Mouse (Mus musculus): Measurements from ENCODE around the gene Clasp2.

The Clasp2 gene

DNA sequence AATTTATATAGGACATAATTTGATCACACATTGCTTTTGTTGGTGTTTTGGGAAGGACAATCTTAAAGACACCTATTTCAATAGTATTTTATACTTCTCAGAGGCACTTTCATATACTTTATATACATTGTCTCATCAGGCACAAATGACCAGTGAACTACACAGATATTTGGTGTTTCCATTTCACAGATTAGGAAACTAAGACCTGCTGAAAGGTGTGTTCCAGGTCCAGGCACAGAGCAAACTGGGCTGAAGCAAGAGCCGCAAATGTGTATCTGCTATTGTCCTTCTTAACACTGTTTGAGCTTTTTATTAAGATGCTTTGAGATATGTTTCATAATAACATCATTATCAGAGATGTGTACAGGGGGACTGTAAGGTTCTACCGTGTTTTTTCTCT lies 52.7 kb downstream of the Clasp2 start:
- peaks cover 20% of the 10 kb centered on the region for H3K4me1 ChIP-seq (replicated peaks; ENCODE audit: low read depth, low read length)
- H3K27me3 ChIP-seq (ENCODE audit: insufficient read depth, low read length) = no peaks in the 10 kb centered on the region
- H3K36me3 ChIP-seq (ENCODE audit: insufficient read depth, low read length) = no peaks in the 10 kb centered on the region
- no peak for TF ChIP-seq POU5F1 (IDR thresholded peaks at IDR 0.05; ENCODE audit: borderline replicate concordance, low read length)
- TF ChIP-seq CTCF (conservative IDR thresholded peaks at IDR 0.05; ENCODE audit: low read length) = no peak
- no peak for TF ChIP-seq NANOG (IDR thresholded peaks at IDR 0.05; ENCODE audit: borderline replicate concordance, low read length)
- H3K9me3 ChIP-seq (ENCODE audit: low read length) = no peaks in the 10 kb centered on the region
- no peak overlapping the region for H3K4me3 ChIP-seq (replicated peaks; ENCODE audit: low read length)

DNA sequence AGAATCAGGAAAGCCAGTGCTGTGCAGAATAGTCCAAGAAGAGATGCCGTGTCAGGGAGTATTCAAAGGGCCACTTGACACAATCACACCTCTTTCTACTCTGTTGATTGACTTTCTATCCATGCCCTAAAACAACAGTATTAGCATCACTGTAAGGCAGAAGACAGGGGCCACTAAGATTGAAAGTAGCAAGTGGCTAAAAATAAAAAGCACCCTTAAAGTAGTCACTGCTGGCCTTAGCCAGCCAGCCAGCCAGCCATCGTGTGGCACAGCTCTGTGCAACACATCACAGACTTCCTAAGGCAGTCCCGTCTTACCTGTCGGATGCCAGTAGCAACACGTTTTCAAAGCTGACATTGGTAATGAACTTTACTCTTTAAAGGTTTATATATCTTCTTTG lies 55.9 kb downstream of the Clasp2 start:
- Histone ChIP-seq H3K9me3 (ENCODE audit: low read length) (no peaks in the 10 kb centered on the region), H3K4me1 (replicated peaks; ENCODE audit: low read depth, low read length) (peaks cover 21% of the 10 kb centered on the region), H3K36me3 (ENCODE audit: insufficient read depth, low read length) (no peaks in the 10 kb centered on the region), H3K4me3 (replicated peaks; ENCODE audit: low read length) (no peak overlapping the region), H3K27me3 (ENCODE audit: insufficient read depth, low read length) (no peaks in the 10 kb centered on the region)
- TF ChIP-seq NANOG (IDR thresholded peaks at IDR 0.05; ENCODE audit: borderline replicate concordance, low read length) (no peak), CTCF (conservative IDR thresholded peaks at IDR 0.05; ENCODE audit: low read length) (no peak)

- H3K9me3 ChIP-seq (ENCODE audit: low read length) = no peaks in the 10 kb centered on the region
- TF ChIP-seq NANOG (IDR thresholded peaks at IDR 0.05; ENCODE audit: borderline replicate concordance, low read length) (no peak), CTCF (conservative IDR thresholded peaks at IDR 0.05; ENCODE audit: low read length) (no peak), POU5F1 (IDR thresholded peaks at IDR 0.05; ENCODE audit: borderline replicate concordance, low read length) (no peak)
- no peaks in the 10 kb centered on the region for H3K36me3 ChIP-seq (ENCODE audit: insufficient read depth, low read length)
- no peaks in the 10 kb centered on the region for H3K27me3 ChIP-seq (ENCODE audit: insufficient read depth, low read length)
- H3K4me3 ChIP-seq (replicated peaks; ENCODE audit: low read length) = no peak overlapping the region
- peaks cover 38% of the 10 kb centered on the region for H3K4me1 ChIP-seq (replicated peaks; ENCODE audit: low read depth, low read length)
Observed at GRCm38 (mm10) chr9:113800671-113801070, 59.4 kb downstream of the Clasp2 start.

DNA sequence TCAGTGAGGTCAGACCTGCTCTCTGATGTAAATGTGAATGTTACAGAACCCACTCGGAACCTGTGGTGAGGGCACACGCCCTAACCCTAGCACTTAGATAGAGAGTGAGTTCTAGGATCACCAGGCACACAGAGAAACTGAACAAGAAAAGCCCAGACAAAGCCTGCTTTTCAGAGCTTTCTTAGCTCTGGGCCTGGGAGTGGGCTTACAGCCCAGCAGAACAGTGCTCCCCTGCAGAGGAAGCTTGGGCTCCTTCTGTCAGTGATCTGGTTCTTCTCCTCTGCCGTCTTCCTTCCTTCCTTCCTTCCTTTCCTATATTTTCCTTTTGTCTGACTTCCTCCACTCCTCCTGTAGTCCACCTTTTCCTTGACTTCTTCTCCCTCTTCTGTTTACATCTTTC lies 61.5 kb downstream of the Clasp2 start:
- TF ChIP-seq NANOG (IDR thresholded peaks at IDR 0.05; ENCODE audit: borderline replicate concordance, low read length) (no peak), POU5F1 (IDR thresholded peaks at IDR 0.05; ENCODE audit: borderline replicate concordance, low read length) (no peak), CTCF (conservative IDR thresholded peaks at IDR 0.05; ENCODE audit: low read length) (no peak)
- Histone ChIP-seq H3K27me3 (ENCODE audit: insufficient read depth, low read length) (no peaks in the 10 kb centered on the region), H3K9me3 (ENCODE audit: low read length) (no peaks in the 10 kb centered on the region), H3K4me3 (replicated peaks; ENCODE audit: low read length) (no peak overlapping the region), H3K36me3 (ENCODE audit: insufficient read depth, low read length) (no peaks in the 10 kb centered on the region), H3K4me1 (replicated peaks; ENCODE audit: low read depth, low read length) (peaks cover 38% of the 10 kb centered on the region)

DNA sequence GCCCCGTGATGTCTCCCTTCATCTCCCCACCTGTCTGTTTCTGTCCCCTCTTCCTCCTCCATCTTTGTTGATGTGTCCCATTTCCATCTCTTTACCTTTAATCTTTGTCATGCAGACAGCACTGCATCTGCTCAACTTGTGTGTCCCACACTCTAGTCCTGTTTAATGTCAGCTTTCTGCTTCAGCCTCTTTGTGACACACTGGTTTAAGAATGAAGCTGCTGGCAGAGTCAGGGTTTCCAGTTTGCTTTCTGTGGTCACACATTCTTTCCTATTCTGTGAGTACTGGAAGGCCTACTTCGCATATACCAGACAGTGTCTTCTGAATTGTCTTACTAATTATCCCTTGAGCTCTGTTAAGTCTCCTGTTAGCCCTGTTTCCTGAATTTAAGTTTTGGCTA lies 62.5 kb downstream of the Clasp2 start:
- no peaks in the 10 kb centered on the region for H3K36me3 ChIP-seq (ENCODE audit: insufficient read depth, low read length)
- no peak overlapping the region for H3K4me3 ChIP-seq (replicated peaks; ENCODE audit: low read length)
- TF ChIP-seq POU5F1 (IDR thresholded peaks at IDR 0.05; ENCODE audit: borderline replicate concordance, low read length) (no peak), NANOG (IDR thresholded peaks at IDR 0.05; ENCODE audit: borderline replicate concordance, low read length) (no peak), CTCF (conservative IDR thresholded peaks at IDR 0.05; ENCODE audit: low read length) (no peak)
- no peaks in the 10 kb centered on the region for H3K27me3 ChIP-seq (ENCODE audit: insufficient read depth, low read length)
- H3K4me1 ChIP-seq (replicated peaks; ENCODE audit: low read depth, low read length) = peaks cover 38% of the 10 kb centered on the region
- H3K9me3 ChIP-seq (ENCODE audit: low read length) = no peaks in the 10 kb centered on the region

DNA sequence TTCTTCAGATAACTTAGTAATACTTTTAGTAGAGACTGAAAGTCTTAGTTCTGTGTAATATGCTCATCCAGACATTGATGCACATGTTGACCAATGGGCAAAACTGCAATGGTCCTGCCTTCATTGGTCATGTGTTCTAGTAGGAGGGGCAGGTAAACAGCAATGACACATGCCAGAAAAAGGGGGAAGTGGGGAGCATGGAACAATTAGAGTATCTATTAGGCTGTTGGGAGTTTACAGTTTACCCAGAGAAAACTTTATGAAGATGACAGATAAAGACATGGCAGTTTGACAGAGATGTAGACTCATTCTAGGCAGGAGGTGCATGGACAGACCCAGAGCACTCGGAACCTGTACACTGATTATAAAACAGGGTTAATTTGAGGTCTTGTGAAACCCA lies 64.1 kb downstream of the Clasp2 start:
- Histone ChIP-seq H3K9me3 (ENCODE audit: low read length) (no peaks in the 10 kb centered on the region), H3K36me3 (ENCODE audit: insufficient read depth, low read length) (no peaks in the 10 kb centered on the region)
- TF ChIP-seq POU5F1 (IDR thresholded peaks at IDR 0.05; ENCODE audit: borderline replicate concordance, low read length) (no peak), CTCF (conservative IDR thresholded peaks at IDR 0.05; ENCODE audit: low read length) (no peak), NANOG (IDR thresholded peaks at IDR 0.05; ENCODE audit: borderline replicate concordance, low read length) (no peak)

GRCm38 (mm10) chr9:113811327-113811726 lies 70.1 kb downstream of the Clasp2 start:
- Histone ChIP-seq H3K4me1 (replicated peaks; ENCODE audit: low read depth, low read length) (peaks cover 7% of the 10 kb centered on the region; the same call in 1 of the 2 replicates), H3K4me3 (replicated peaks; ENCODE audit: low read length) (no peak overlapping the region), H3K27me3 (ENCODE audit: insufficient read depth, low read length) (no peaks in the 10 kb centered on the region), H3K36me3 (ENCODE audit: insufficient read depth, low read length) (peaks cover 8% of the 10 kb centered on the region; the same call in 1 of the 2 replicates), H3K9me3 (ENCODE audit: low read length) (no peaks in the 10 kb centered on the region)
- TF ChIP-seq NANOG (IDR thresholded peaks at IDR 0.05; ENCODE audit: borderline replicate concordance, low read length) (no peak), CTCF (conservative IDR thresholded peaks at IDR 0.05; ENCODE audit: low read length) (no peak), POU5F1 (IDR thresholded peaks at IDR 0.05; ENCODE audit: borderline replicate concordance, low read length) (no peak)

More for the DNA sequence above, 64.1 kb downstream of the Clasp2 start:
- Histone ChIP-seq H3K4me1 (replicated peaks; ENCODE audit: low read depth, low read length) (peaks cover 38% of the 10 kb centered on the region), H3K27me3 (ENCODE audit: insufficient read depth, low read length) (no peaks in the 10 kb centered on the region), H3K4me3 (replicated peaks; ENCODE audit: low read length) (no peak overlapping the region)

GRCm38 (mm10) chr9:113811957-113812670 lies 70.8 kb downstream of the Clasp2 start:
- H3K36me3 ChIP-seq (ENCODE audit: insufficient read depth, low read length) = peaks cover 12% of the 10 kb centered on the region; the same call in 1 of the 2 replicates
- H3K4me3 ChIP-seq (replicated peaks; ENCODE audit: low read length) = no peak overlapping the region
- H3K27me3 ChIP-seq (ENCODE audit: insufficient read depth, low read length) = no peaks in the 10 kb centered on the region
- H3K4me1 ChIP-seq (replicated peaks; ENCODE audit: low read depth, low read length) = peaks cover 7% of the 10 kb centered on the region; the same call in 1 of the 2 replicates
- H3K9me3 ChIP-seq (ENCODE audit: low read length) = no peaks in the 10 kb centered on the region
- TF ChIP-seq NANOG (IDR thresholded peaks at IDR 0.05; ENCODE audit: borderline replicate concordance, low read length) (no peak), CTCF (conservative IDR thresholded peaks at IDR 0.05; ENCODE audit: low read length) (no peak), POU5F1 (IDR thresholded peaks at IDR 0.05; ENCODE audit: borderline replicate concordance, low read length) (no peak)

DNA sequence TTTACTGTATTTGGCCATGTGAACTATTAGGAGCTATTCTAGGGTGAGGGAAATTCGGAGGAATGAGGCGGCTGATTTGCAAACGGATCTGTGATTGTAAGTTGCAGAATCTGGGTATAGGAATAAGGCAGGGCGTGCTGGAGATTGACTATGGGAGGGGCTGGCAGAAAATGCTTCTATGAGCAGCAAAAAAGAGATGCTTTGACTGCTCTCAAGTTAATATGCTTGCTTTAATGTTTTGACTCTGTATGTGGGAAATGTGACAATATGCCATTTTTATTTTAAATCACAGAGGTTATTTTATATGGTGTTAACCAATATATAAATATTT lies 71.4 kb downstream of the Clasp2 start:
- H3K4me3 ChIP-seq (replicated peaks; ENCODE audit: low read length) = no peak overlapping the region
- peaks cover 7% of the 10 kb centered on the region; the same call in 1 of the 2 replicates for H3K4me1 ChIP-seq (replicated peaks; ENCODE audit: low read depth, low read length)
- H3K9me3 ChIP-seq (ENCODE audit: low read length) = no peaks in the 10 kb centered on the region
- peaks cover 12% of the 10 kb centered on the region; the same call in 1 of the 2 replicates for H3K36me3 ChIP-seq (ENCODE audit: insufficient read depth, low read length)
- TF ChIP-seq NANOG (IDR thresholded peaks at IDR 0.05; ENCODE audit: borderline replicate concordance, low read length) (no peak), CTCF (conservative IDR thresholded peaks at IDR 0.05; ENCODE audit: low read length) (no peak), POU5F1 (IDR thresholded peaks at IDR 0.05; ENCODE audit: borderline replicate concordance, low read length) (no peak)
- H3K27me3 ChIP-seq (ENCODE audit: insufficient read depth, low read length) = no peaks in the 10 kb centered on the region
